Mouse (Mus musculus): ENCODE data around the gene Slc15a4. TPM values are rescaled to one million over a fixed set of nuclear protein-coding genes. Genes with fewer than 3 reads are reported as not detected.

Slc15a4 gene
- total RNA-seq, 2 experiments from 2014 or later, result 19.6 to 27.1 TPM

DNA sequence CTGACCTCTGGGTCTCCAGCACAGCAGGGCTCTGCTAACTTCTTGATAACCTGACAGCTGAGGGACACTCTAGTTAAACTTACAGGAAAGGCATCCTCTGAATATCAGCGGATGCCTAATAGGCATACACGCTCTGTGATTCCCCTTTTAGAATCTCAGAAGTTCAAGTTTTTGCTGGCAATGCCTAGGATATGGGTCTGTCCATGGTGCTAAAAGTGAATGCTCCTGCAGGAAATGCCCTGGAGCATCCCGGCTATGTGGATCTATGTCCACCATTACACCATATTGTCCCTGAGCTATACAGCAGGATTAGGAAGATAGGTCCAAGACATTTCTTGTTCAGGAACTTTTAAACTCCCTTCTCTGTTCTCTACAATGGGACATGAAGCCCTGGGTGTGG, 71.6 kb downstream of the Slc15a4 start:
- no peak for DNase-seq (ENCODE audit: low spot score in 2 of 2)

- DNase-seq (ENCODE audit: low spot score in 2 of 2), result no peak
These were observed 84.6 kb downstream of the Slc15a4 start for GRCm38 (mm10) chr5:127548136-127548535.

DNA sequence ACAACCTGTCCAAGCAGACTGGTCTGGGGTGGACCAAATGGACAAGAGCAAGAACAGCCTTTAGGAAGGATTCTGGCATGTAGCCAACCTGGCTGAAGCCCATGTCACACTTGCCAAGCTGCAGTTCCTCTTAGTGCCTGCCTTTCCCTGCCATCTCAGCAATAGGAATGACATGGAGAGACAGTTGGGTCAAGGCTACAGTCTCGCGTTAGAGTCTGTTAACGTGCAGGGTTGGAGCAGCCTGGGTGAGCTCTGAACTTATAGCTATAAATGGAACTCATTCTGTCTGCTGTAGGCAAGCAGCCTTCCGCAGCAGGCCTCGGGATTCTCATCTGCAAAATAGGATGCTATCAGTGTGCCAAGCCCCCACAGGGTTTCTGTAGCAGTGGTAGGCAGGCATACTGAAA, 86.1 kb downstream of the Slc15a4 start:
- no peak for DNase-seq (ENCODE audit: low spot score in 2 of 2)

Other genes with a start within 250 kb of the Slc15a4 start
- 1 to 10 TPM; 1.9 to 3.2 TPM for gene Glt1d1, start 635 bp downstream of the Slc15a4 start, total RNA-seq (2021)

Measured in adrenal gland, postnatal 4 days (tissue).